Mouse (Mus musculus) ES-E14 (cell line): ENCODE data around the gene Tmem189. TPM values are rescaled to one million over a fixed set of nuclear protein-coding genes. Genes with fewer than 3 reads are reported as not detected.

ENCODE experiments used
- DNase-seq: peaks from one replicate; pipeline ENCODE4 v3.0.0-alpha.2; 2013; ENCODE audit warnings: low read depth, low spot score
- H3K27ac ChIP-seq: 2 replicates; pipeline ENCODE4 v1.5.1; 2012; ENCODE audit warnings: low read depth, mild to moderate bottlenecking, low read length, moderate library complexity, mixed read lengths; ENCODE audit not compliant: poor library complexity, insufficient read depth, severe bottlenecking
- H3K36me3 ChIP-seq: 2 replicates; pipeline ENCODE4 v1.6.1; 2012; ENCODE audit warnings: mild to moderate bottlenecking, low read length, moderate library complexity, mixed read lengths; ENCODE audit not compliant: control insufficient read depth, poor library complexity, insufficient read depth, severe bottlenecking
- H3K4me1 ChIP-seq, 2 experiments: fragments of 150-350 bp in 1 of 2; sonication (generic) in 1 of 2; 2 replicates each; pipeline ENCODE4 v1.6.1; 2012; ENCODE audit warnings: low read length in 2 of 2, mild to moderate bottlenecking in 1 of 2, mixed read lengths in 1 of 2; ENCODE audit not compliant: control insufficient read depth in 2 of 2, insufficient read depth in 2 of 2, poor library complexity in 1 of 2
- H3K4me3 ChIP-seq, 2 experiments: fragments of 150-350 bp in 1 of 2; sonication (generic) in 1 of 2; 2 replicates each; pipeline ENCODE4 v1.5.1; 2012; ENCODE audit warnings: low read length in 2 of 2, low read depth in 1 of 2, mild to moderate bottlenecking in 1 of 2, mixed read lengths in 1 of 2; ENCODE audit not compliant: insufficient read depth in 1 of 2, poor library complexity in 1 of 2, severe bottlenecking in 1 of 2
- H3K9ac ChIP-seq: 2 replicates; pipeline ENCODE4 v1.6.1; 2012; ENCODE audit warnings: low read depth, mild to moderate bottlenecking, low read length, mixed read lengths; ENCODE audit not compliant: poor library complexity, insufficient read depth, severe bottlenecking
- H3K9me3 ChIP-seq: fragments of 150-350 bp; sonication (generic); 2 replicates; pipeline ENCODE4 v1.6.1; 2012; ENCODE audit warnings: low read depth, mild to moderate bottlenecking, low read length; ENCODE audit not compliant: control insufficient read depth, insufficient read depth
- CHD2 ChIP-seq: IDR thresholded peaks from 2 replicates; pipeline ENCODE4 v1.6.1; 2014; ENCODE audit warnings: mild to moderate bottlenecking, low read depth, low read length, inconsistent platforms
- HCFC1 ChIP-seq: IDR thresholded peaks from 2 replicates; pipeline ENCODE4 v1.6.1; 2012; ENCODE audit warnings: low read length, inconsistent platforms, borderline replicate concordance; ENCODE audit not compliant: insufficient read depth
- MAFK ChIP-seq: IDR thresholded peaks from 2 replicates; pipeline ENCODE4 v1.6.1; 2014; ENCODE audit warnings: mild to moderate bottlenecking, low read depth, low read length, inconsistent platforms; ENCODE audit not compliant: insufficient read depth
- ZC3H11A ChIP-seq: IDR thresholded peaks from 2 replicates; pipeline ENCODE4 v1.6.1; 2012; ENCODE audit warnings: low read depth, mild to moderate bottlenecking, inconsistent platforms, low read length, borderline replicate concordance
- ZNF384 ChIP-seq: IDR thresholded peaks from 2 replicates; pipeline ENCODE4 v1.6.1; 2012; ENCODE audit warnings: low read depth, low read length, inconsistent platforms
- in situ Hi-C, 2 experiments: fragments of 600-800 bp; cut with MboI; formaldehyde crosslinking; loops; one replicate each; pipeline ENCODE4 v1.15.1; 2025; ENCODE audit warnings: low sequenced_read_pairs in 2 of 2, inconsistent platforms in 1 of 2; ENCODE audit not compliant: unreplicated experiment in 2 of 2
- total RNA-seq: library from RNA; depleted of rRNA; stranded (reverse); fragments of 300-350 nt; gene quantifications from 2 replicates; pipeline ENCODE4 v1.2.3, GENCODE M21; 2012

The Tmem189 gene
- total RNA-seq, 1 experiment, result 43.7 TPM

DNA sequence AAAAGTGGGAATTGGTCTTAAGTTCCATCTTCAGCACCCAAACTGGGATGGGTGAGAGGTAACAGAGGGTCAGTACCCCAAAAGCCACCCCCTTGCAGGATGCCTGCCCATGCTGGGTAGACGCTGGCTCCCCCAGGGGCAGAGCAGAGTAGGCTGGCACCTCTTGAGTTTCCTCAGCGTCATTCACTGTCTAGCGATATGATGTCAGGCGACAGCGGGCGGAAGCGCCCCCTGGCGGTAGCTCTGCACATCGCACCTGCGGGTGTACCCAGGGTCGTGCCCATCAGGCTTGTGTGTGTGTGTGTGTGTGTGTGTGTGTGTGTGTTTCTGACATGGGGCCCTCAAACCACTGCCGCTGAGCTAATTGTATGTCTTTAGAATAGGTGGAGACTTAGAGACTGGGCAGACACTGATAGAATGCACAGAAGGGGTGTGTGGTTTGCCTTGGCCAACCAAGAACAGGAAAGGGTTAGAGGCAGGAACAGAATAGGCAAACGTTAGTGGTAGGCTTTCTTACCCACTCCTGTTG, 9.7 kb downstream of the Tmem189 start:
- no peaks in the 10 kb centered on the region for H3K36me3 ChIP-seq
- no peak for DNase-seq
- TF ChIP-seq ZNF384 (0 out of 2 replicates have a peak, but pooled peaks have one; percentile 7), MAFK (no peak)
- H3K4me1 ChIP-seq, result peaks cover 1 to 2% of the 10 kb centered on the region in 2 experiments; a peak in 2 of 4 replicates
- H3K9me3 ChIP-seq, result no peaks in the 10 kb centered on the region
- in situ Hi-C loops, result loop anchor here in 1 of 2 experiments (10.0 kb wide), 1 partner anchor 145 kb away; the partner anchor contains the start of gene Snai1
- H3K4me3 ChIP-seq, result no peak overlapping the region
- no peak overlapping the region for H3K9ac ChIP-seq
- no peak overlapping the region for H3K27ac ChIP-seq

DNA sequence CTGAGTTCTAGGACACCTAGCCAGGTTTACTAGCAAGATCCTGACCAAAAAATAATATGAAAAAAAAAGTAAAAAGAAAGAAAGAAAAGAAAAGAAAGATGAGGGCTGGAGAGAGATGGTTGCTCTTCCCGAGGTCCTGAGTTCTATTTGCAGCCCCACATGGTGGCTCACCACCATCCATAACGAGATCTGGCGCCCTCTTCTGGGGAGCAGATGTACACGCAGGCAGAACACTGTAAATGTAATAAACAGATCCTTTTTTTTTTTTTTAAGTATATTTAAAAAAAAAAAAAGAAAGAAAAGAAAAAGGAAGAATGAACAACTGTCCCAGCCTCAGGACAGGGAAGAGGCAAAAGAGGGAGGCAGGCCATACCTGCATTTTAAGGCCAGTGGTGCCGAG, 11.0 kb downstream of the Tmem189 start:
- H3K9me3 ChIP-seq, result no peaks in the 10 kb centered on the region
- TF ChIP-seq CHD2 (no peak), ZNF384 (peak; percentile 73)
- in situ Hi-C loops, result loop anchor here in 1 of 2 experiments (10.0 kb wide), 1 partner anchor 144 kb away; the partner anchor contains the start of gene Snai1
- no peak overlapping the region for H3K4me3 ChIP-seq
- peaks cover 2% of the 10 kb centered on the region in 2 experiments; a peak in 2 of 4 replicates for H3K4me1 ChIP-seq
- no peak overlapping the region for H3K27ac ChIP-seq
- H3K9ac ChIP-seq, result no peak overlapping the region
- no peaks in the 10 kb centered on the region for H3K36me3 ChIP-seq
- no peak for DNase-seq

DNA sequence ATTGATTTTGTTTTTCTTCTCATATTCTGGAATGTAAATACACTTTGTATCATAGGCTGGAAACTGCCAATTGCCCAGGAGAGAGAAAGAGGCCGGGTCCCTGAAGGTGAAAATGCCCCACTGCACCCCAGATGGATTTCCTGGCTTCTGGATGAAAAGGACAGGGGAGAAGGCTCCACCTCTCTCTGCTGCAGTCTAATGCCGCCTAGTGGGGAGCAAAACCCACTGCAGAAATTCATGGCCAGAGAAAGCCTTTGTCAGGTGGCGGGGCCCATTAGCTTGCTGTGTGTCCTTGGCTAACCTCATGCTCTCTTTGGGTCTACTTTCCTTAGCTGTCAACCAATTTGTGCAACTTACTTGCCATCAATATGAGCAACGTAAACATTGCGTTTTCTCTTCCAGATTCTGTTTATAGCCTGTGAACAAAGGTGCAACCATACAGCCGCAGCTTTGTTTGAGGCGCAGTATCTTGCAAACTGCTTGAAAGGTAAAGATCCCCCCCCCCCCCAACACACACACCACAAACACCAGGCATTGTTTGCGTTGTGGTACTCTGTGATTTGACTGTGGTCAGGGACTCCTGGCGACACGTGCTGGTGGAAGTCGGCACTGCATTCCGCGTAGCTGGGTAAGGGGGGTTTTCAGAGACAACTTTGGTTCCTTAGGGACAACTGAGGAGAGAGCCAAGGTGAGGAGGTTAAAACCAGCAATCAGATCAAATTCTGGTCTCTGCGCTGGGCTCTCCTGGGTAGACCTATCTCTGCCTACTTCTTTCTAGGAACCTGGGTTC, 14.3 kb downstream of the Tmem189 start:
- no peaks in the 10 kb centered on the region for H3K9me3 ChIP-seq
- TF ChIP-seq MAFK (no peak), HCFC1 (no peak), ZNF384 (no peak), ZC3H11A (0 out of 2 replicates have a peak, but pooled peaks have one; percentile 11)
- no peak overlapping the region for H3K4me3 ChIP-seq
- no peaks in the 10 kb centered on the region for H3K36me3 ChIP-seq
- H3K27ac ChIP-seq, result no peak overlapping the region
- no peak for DNase-seq
- in situ Hi-C loops, result loop anchor here in 1 of 2 experiments (10.0 kb wide), 1 partner anchor 141 kb away; the partner anchor contains the start of gene Snai1
- H3K9ac ChIP-seq, result no peak overlapping the region
- peaks cover 2 to 17% of the 10 kb centered on the region in 2 experiments; a peak in 3 of 4 replicates for H3K4me1 ChIP-seq

DNA sequence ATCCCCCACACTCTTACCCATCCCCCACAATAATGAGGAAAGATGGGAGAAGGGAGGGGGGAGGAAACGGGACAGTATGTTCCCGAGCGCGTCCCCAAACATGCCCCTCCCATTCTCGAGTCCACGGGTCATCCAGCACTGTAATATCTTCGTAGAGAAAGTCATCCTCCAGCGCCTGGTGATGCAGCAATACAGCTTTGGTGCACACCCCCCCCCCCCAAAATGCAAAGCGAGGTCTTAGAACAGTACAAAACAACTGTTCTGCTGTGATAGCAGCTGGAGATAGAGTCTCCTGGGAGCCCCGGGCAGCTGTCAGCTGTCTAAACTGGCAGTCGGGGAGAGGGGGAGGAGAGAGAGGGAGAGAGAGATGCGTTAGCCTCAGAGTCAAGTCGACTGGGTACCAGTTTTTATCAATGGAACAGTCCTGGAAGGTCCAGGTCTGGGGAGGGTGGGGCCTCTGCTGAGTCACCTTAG, 17.4 kb downstream of the Tmem189 start:
- no peak overlapping the region; the same call in 1 of the 2 replicates for H3K27ac ChIP-seq
- TF ChIP-seq HCFC1 (no peak), MAFK (no peak), ZC3H11A (no peak), CHD2 (no peak), ZNF384 (no peak)
- no peak for DNase-seq
- peaks cover 2 to 17% of the 10 kb centered on the region in 2 experiments; a peak in 3 of 4 replicates for H3K4me1 ChIP-seq
- H3K36me3 ChIP-seq, result no peaks in the 10 kb centered on the region
- no peaks in the 10 kb centered on the region for H3K9me3 ChIP-seq
- in situ Hi-C loops, result loop anchor here in 1 of 2 experiments (10.0 kb wide), 1 partner anchor 137 kb away; the partner anchor contains the start of gene Snai1
- no peak overlapping the region for H3K9ac ChIP-seq
- H3K4me3 ChIP-seq, result no peak overlapping the region
